Mouse (Mus musculus) E14TG2a.4 (cell line): ENCODE data around the gene Stac.

ENCODE experiments used
- CTCF ChIP-seq: conservative IDR thresholded peaks from 2 replicates; pipeline ENCODE4 v1.5.1; 2014; ENCODE audit warnings: low read length
- NANOG ChIP-seq: IDR thresholded peaks from 2 replicates; pipeline ENCODE4 v1.6.1; 2014; ENCODE audit warnings: borderline replicate concordance, low read length, mixed read lengths
- POU5F1 ChIP-seq: IDR thresholded peaks from 2 replicates; pipeline ENCODE4 v1.6.1; 2014; ENCODE audit warnings: low read length, borderline replicate concordance

DNA sequence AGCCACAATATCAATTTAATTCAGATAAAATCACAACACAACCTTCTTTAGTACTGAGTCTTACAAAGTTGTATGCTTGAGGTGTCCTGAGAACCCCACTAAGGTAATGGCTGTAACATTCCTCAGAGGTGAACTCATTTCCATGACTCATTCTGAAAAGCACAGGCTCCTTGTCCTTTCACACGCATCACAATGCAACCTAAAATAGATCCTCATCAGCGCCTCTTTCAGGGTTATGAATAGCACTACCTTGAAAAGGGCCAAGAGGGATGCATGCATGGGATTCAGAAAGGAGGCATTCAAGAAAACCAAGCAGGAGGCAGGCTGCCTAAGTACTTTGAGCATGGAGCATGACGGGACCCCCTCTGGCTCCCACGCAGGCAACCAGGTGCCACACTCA lies 57.3 kb downstream of the Stac start:
- TF ChIP-seq CTCF (no peak), POU5F1 (no peak), NANOG (0 out of 2 replicates have a peak, but pooled peaks have one; percentile 40)
